Mouse (Mus musculus) erythroblast, embryonic 14.5 days (primary cell): ENCODE results near the gene Kat2b. TPM values are rescaled to one million over a fixed set of nuclear protein-coding genes. Genes with fewer than 3 reads are reported as not detected.
A peak's percentile ranks its signal among the peaks of the same experiment; 100 is the strongest.

Experiments used
- H3K27me3 ChIP-seq: 2 replicates; pipeline ENCODE4 v1.6.1; 2012; ENCODE audit warnings: inconsistent platforms; ENCODE audit not compliant: control insufficient read depth
- H3K36me3 ChIP-seq: 2 replicates; pipeline ENCODE4 v1.6.1; 2012; ENCODE audit warnings: mild to moderate bottlenecking, inconsistent platforms; ENCODE audit not compliant: control insufficient read depth
- H3K4me1 ChIP-seq: 2 replicates; pipeline ENCODE4 v1.6.1; 2012; ENCODE audit warnings: inconsistent platforms; ENCODE audit not compliant: control insufficient read depth
- H3K4me3 ChIP-seq: replicated peaks from 2 replicates; pipeline ENCODE3; 2012; ENCODE audit warnings: moderate library complexity, mild to moderate bottlenecking, inconsistent platforms
- H3K9me3 ChIP-seq: 2 replicates; pipeline ENCODE4 v1.6.1; 2012; ENCODE audit warnings: low read length, inconsistent platforms, mixed read lengths; ENCODE audit not compliant: control insufficient read depth
- GATA1 ChIP-seq: IDR thresholded peaks from 2 replicates; pipeline ENCODE4 v1.6.1; 2012; ENCODE audit warnings: low read length, inconsistent platforms, mixed read lengths
- TAL1 ChIP-seq: IDR thresholded peaks from 3 replicates; pipeline ENCODE4 v1.6.1; 2012; ENCODE audit warnings: low read length, inconsistent platforms, mixed read lengths
- polyA plus RNA-seq: library from polyadenylated mRNA; stranded (reverse); fragments of >175 nt; gene quantifications from 2 replicates; pipeline ENCODE4 v1.2.3, GENCODE M21; 2012

The Kat2b gene
- polyA plus RNA-seq, 1 experiment: 0.23 TPM

DNA sequence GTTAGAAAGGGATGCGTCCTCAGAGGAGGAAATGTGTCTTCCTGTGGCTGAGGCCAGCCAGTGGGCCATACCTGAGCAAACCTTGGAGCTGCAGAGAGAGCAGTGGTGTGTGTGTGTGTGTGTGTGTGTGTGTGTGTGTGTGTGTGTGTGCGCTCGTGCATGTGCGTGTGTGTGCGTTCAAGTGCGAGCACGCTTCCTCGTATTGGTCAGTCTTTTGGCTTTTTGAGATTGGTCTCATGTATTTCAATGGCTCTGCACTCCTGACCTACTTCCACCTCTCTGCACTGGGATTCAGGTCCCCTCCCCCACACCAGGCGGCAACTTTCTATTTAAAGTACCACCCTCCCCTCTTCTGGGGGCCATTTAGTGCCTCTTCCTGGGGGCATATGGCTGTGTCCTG is 12.1 kb downstream of the Kat2b start:
- no peak for TF ChIP-seq GATA1
- TF ChIP-seq TAL1: no peak
- H3K9me3 ChIP-seq: no peaks in the 10 kb centered on the region
- H3K27me3 ChIP-seq: no peaks in the 10 kb centered on the region
- H3K4me3 ChIP-seq: no peak overlapping the region
- peaks cover 38% of the 10 kb centered on the region for H3K36me3 ChIP-seq
- H3K4me1 ChIP-seq: peaks cover 37% of the 10 kb centered on the region

GRCm38 (mm10) chr17:53579612-53580011 is 13.0 kb downstream of the Kat2b start:
- TF ChIP-seq GATA1 (no peak), TAL1 (no peak)
- H3K36me3 ChIP-seq: peaks cover 42% of the 10 kb centered on the region
- peaks cover 38% of the 10 kb centered on the region for H3K4me1 ChIP-seq
- H3K9me3 ChIP-seq: no peaks in the 10 kb centered on the region
- H3K4me3 ChIP-seq: no peak overlapping the region
- no peaks in the 10 kb centered on the region for H3K27me3 ChIP-seq

- no peak for TF ChIP-seq TAL1
- no peak for TF ChIP-seq GATA1
Measured at GRCm38 (mm10) chr17:53580237-53580636, 13.6 kb downstream of the Kat2b start.

GRCm38 (mm10) chr17:53582026-53582585 is 15.4 kb downstream of the Kat2b start:
- Histone ChIP-seq H3K4me3 (no peak overlapping the region), H3K9me3 (no peaks in the 10 kb centered on the region), H3K27me3 (no peaks in the 10 kb centered on the region), H3K36me3 (peaks cover 38% of the 10 kb centered on the region), H3K4me1 (peaks cover 49% of the 10 kb centered on the region)
- TF ChIP-seq TAL1 (no peak), GATA1 (no peak)

More at GRCm38 (mm10) chr17:53580237-53580636, 13.6 kb downstream of the Kat2b start:
- no peak overlapping the region for H3K4me3 ChIP-seq
- H3K9me3 ChIP-seq: no peaks in the 10 kb centered on the region
- no peaks in the 10 kb centered on the region for H3K27me3 ChIP-seq
- peaks cover 45% of the 10 kb centered on the region for H3K36me3 ChIP-seq
- peaks cover 38% of the 10 kb centered on the region for H3K4me1 ChIP-seq

DNA sequence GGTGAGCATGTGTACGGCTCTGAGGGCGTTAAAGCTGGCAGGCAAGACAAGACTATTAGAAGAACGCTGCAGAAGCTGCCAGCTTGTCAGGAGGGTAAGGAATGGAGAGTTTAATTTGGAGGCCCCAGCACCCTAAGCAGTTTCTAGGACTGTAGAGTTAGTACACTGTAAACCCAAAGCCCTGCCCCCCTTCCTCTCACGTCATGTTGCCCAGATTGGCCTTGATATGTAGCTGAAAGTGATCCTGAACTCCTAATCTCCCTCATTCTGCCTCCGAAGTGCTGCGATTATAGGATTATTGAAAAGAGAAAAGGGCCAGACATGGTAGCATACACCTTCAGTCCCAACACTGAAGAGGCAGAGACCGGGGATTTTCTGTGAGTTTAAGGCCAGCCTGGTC is 16.1 kb downstream of the Kat2b start:
- H3K4me3 ChIP-seq: no peak overlapping the region
- TF ChIP-seq GATA1 (no peak), TAL1 (no peak)
- H3K36me3 ChIP-seq: peaks cover 41% of the 10 kb centered on the region
- peaks cover 54% of the 10 kb centered on the region for H3K4me1 ChIP-seq
- H3K27me3 ChIP-seq: no peaks in the 10 kb centered on the region
- H3K9me3 ChIP-seq: no peaks in the 10 kb centered on the region

GRCm38 (mm10) chr17:53583846-53584579 is 17.4 kb downstream of the Kat2b start:
- no peaks in the 10 kb centered on the region for H3K27me3 ChIP-seq
- H3K4me1 ChIP-seq: peaks cover 53% of the 10 kb centered on the region
- no peak for TF ChIP-seq GATA1
- TF ChIP-seq TAL1: no peak
- no peaks in the 10 kb centered on the region for H3K9me3 ChIP-seq
- H3K36me3 ChIP-seq: peaks cover 46% of the 10 kb centered on the region
- H3K4me3 ChIP-seq: no peak overlapping the region

GRCm38 (mm10) chr17:53587074-53587851 is 20.6 kb downstream of the Kat2b start:
- H3K36me3 ChIP-seq: peaks cover 40% of the 10 kb centered on the region
- no peak for TF ChIP-seq GATA1
- no peak; the same call in 2 of the 3 replicates for TF ChIP-seq TAL1
- H3K27me3 ChIP-seq: no peaks in the 10 kb centered on the region
- H3K4me1 ChIP-seq: peaks cover 39% of the 10 kb centered on the region
- H3K4me3 ChIP-seq: peak overlapping the region; percentile 5
- no peaks in the 10 kb centered on the region for H3K9me3 ChIP-seq

DNA sequence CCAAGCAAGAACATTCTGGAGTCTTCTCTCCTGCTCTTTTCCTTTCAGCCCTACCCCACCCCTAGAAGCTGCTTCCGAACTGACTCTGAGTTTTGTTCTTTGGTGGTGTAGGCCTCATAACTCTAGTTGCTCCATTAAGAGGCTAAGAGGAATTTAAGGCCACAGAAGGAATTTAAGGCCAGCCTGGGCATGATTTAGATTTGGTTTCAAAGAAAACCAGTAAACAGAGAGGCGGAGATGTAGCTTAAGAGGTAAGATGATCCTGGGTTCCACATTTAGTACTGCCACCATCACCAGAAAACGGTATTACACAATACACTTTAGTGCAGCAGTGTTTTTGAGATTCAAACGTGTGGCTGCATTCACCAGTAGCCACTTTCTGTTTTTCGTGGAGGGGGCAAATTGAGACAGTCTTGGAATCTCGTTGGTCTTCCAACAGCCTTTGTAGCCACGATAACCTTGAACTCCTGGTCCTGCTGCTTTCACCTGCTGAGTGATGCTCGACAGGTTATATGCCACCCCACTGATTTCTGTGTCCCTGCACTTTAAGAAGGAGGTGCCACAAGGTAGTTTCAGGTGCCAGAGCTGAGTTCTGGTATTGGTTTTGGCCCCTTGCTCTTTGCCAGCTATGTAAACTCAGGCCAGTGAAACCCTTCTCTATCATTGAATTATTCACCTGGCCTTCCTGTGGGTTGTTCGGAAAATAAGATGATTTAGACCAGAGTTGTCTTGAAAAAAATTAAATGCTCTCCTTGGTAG is 21.6 kb downstream of the Kat2b start:
- Histone ChIP-seq H3K9me3 (no peaks in the 10 kb centered on the region), H3K4me3 (no peak overlapping the region), H3K4me1 (peaks cover 33% of the 10 kb centered on the region), H3K36me3 (peaks cover 30% of the 10 kb centered on the region), H3K27me3 (no peaks in the 10 kb centered on the region)
- no peak for TF ChIP-seq GATA1
- TF ChIP-seq TAL1: no peak

- no peaks in the 10 kb centered on the region for H3K9me3 ChIP-seq
- H3K36me3 ChIP-seq: peaks cover 18% of the 10 kb centered on the region
- H3K4me3 ChIP-seq: no peak overlapping the region
- TF ChIP-seq GATA1 (no peak), TAL1 (no peak)
- peaks cover 40% of the 10 kb centered on the region for H3K4me1 ChIP-seq
- no peaks in the 10 kb centered on the region for H3K27me3 ChIP-seq
Measured at GRCm38 (mm10) chr17:53590110-53590509, 23.4 kb downstream of the Kat2b start.
